Mouse (Mus musculus) cerebellum, adult 2 months (tissue): ENCODE measurements around the gene Xpnpep3.

Source experiments
- CTCF ChIP-seq: fragments of 200-500 bp; IDR thresholded peaks from 2 replicates; pipeline ENCODE4 v1.5.1; 2011; ENCODE audit warnings: low read depth, mild to moderate bottlenecking, control low read depth, low read length, moderate library complexity, borderline replicate concordance; ENCODE audit not compliant: insufficient read depth
- POLR2A ChIP-seq: fragments of 200-500 bp; IDR thresholded peaks from 2 replicates; pipeline ENCODE4 v1.6.1; 2011; ENCODE audit warnings: low read length, control low read depth, borderline replicate concordance; ENCODE audit not compliant: insufficient read depth

DNA sequence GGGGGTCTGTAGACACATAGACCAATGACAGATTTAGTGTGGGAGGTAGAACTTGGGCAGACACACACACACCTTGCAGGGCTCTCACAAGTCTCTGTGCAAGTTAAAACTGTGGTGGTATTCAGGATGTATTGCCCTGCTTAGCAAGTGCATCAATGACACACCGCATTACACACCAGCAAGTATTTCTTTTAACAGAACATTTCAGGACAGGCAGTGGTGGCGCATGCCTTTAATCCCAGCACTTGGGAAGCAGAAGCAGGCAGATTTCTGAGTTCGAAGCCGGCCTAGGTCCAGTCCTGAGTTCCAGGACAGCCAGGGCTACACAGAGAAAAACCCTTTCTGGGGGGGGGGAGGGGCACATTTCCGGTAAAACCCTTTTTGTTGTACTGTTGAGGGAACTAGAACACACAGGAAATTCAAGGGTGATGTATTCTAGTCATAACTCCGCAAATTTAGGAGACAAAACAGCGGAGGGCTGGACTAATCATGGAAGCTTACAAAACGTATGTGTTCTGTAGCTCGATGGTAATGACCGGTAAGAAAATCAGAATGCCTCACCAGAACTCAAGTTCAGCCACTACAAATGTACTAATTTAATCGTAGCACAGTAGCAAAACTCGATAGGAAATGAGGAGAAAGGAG lies 65.2 kb downstream of the Xpnpep3 start:
- TF ChIP-seq POLR2A (no peak), CTCF (no peak)
